Mouse (Mus musculus) MEL (cell line): ENCODE measurements around the gene Tmem171. TPM values are rescaled to one million over a fixed set of nuclear protein-coding genes. Genes with fewer than 3 reads are reported as not detected.

ENCODE experiments used
- DNase-seq: peaks from one replicate; pipeline ENCODE4 v3.0.0; 2011; ENCODE audit warnings: low read depth, low spot score
- H3K27ac ChIP-seq: 2 replicates; pipeline ENCODE4 v1.5.1; 2012; ENCODE audit warnings: low read depth, mild to moderate bottlenecking, control low read depth, low read length, moderate library complexity; ENCODE audit not compliant: control insufficient read depth
- H3K27me3 ChIP-seq, 2 experiments: fragments of 150-350 bp in 1 of 2; sonication (generic) in 1 of 2; 2 replicates each; pipeline ENCODE4 v1.6.1; 2012; ENCODE audit warnings: low read length in 2 of 2, mild to moderate bottlenecking in 2 of 2, improper control_type of control experiment in 1 of 2, moderate library complexity in 1 of 2; ENCODE audit not compliant: insufficient read depth in 2 of 2, control insufficient read depth in 1 of 2
- H3K36me3 ChIP-seq, 2 experiments: 2 replicates each; pipeline ENCODE4 v1.6.1; 2012 to 2014; ENCODE audit warnings: low read length in 2 of 2, improper control_type of control experiment in 1 of 2, inconsistent platforms in 1 of 2, mild to moderate bottlenecking in 1 of 2; ENCODE audit not compliant: insufficient read depth in 2 of 2, control insufficient read depth in 1 of 2
- H3K4me1 ChIP-seq, 2 experiments: fragments of 150-350 bp in 1 of 2; sonication (generic) in 1 of 2; 2 replicates each; pipeline ENCODE4 v1.6.1; 2012; ENCODE audit warnings: low read length in 2 of 2, improper control_type of control experiment in 1 of 2, mild to moderate bottlenecking in 1 of 2; ENCODE audit not compliant: insufficient read depth in 2 of 2, control insufficient read depth in 1 of 2
- H3K4me3 ChIP-seq, 2 experiments: fragments of 150-350 bp in 1 of 2; sonication (generic) in 1 of 2; 2 replicates each; pipeline ENCODE4 v1.5.1; 2012; ENCODE audit warnings: low read depth in 2 of 2, low read length in 2 of 2, mild to moderate bottlenecking in 2 of 2, moderate library complexity in 2 of 2, control low read depth in 1 of 2, improper control_type of control experiment in 1 of 2; ENCODE audit not compliant: control insufficient read depth in 1 of 2, insufficient read depth in 1 of 2
- H3K79me2 ChIP-seq: 2 replicates; pipeline ENCODE4 v1.6.1; 2012; ENCODE audit warnings: mild to moderate bottlenecking, low read length, moderate library complexity; ENCODE audit not compliant: control insufficient read depth, poor library complexity, insufficient read depth
- H3K9ac ChIP-seq: 2 replicates; pipeline ENCODE4 v1.6.1; 2012; ENCODE audit warnings: low read depth, mild to moderate bottlenecking, control low read depth, low read length, moderate library complexity; ENCODE audit not compliant: control insufficient read depth, poor library complexity, severe bottlenecking
- H3K9me3 ChIP-seq: fragments of 150-350 bp; sonication (generic); replicated peaks from 2 replicates; pipeline ENCODE4 v1.6.1; 2012; ENCODE audit warnings: mild to moderate bottlenecking, low read length, improper control_type of control experiment, moderate library complexity; ENCODE audit not compliant: insufficient read depth
- E2F4 ChIP-seq: IDR thresholded peaks from 2 replicates; pipeline ENCODE4 v1.6.1; 2011; ENCODE audit warnings: low read depth, low read length, improper control_type of control experiment, borderline replicate concordance
- ELF1 ChIP-seq: IDR thresholded peaks from 2 replicates; pipeline ENCODE4 v1.6.1; 2014; ENCODE audit warnings: low read depth, mild to moderate bottlenecking, inconsistent platforms, low read length, improper control_type of control experiment, moderate library complexity
- EP300 ChIP-seq, 2 experiments: IDR thresholded peaks; 2 replicates each; pipeline ENCODE4 v1.6.1; 2011; ENCODE audit warnings: improper control_type of control experiment in 2 of 2, low read length in 2 of 2, low read depth in 1 of 2, mild to moderate bottlenecking in 1 of 2
- GABPA ChIP-seq: IDR thresholded peaks from 2 replicates; pipeline ENCODE4 v1.6.1; 2012; ENCODE audit warnings: low read depth, mild to moderate bottlenecking, inconsistent platforms, low read length, improper control_type of control experiment, moderate library complexity
- MEF2A ChIP-seq: IDR thresholded peaks from 2 replicates; pipeline ENCODE4 v1.6.1; 2014; ENCODE audit warnings: low read depth, mild to moderate bottlenecking, inconsistent platforms, low read length, improper control_type of control experiment; ENCODE audit not compliant: poor library complexity, insufficient replicate concordance, severe bottlenecking; ENCODE audit errors: extremely low read depth
- MXI1 ChIP-seq: IDR thresholded peaks from 2 replicates; pipeline ENCODE4 v1.6.1; 2011; ENCODE audit warnings: mild to moderate bottlenecking, low read depth, low read length, improper control_type of control experiment
- MYB ChIP-seq: IDR thresholded peaks from 2 replicates; pipeline ENCODE4 v1.6.1; 2011; ENCODE audit warnings: mild to moderate bottlenecking, low read depth, low read length, improper control_type of control experiment
- NELFE ChIP-seq: IDR thresholded peaks from 2 replicates; pipeline ENCODE4 v1.6.1; 2011; ENCODE audit warnings: low read depth, low read length, improper control_type of control experiment
- NRF1 ChIP-seq: IDR thresholded peaks from 2 replicates; pipeline ENCODE4 v1.6.1; 2014; ENCODE audit warnings: low read depth, mild to moderate bottlenecking, inconsistent platforms, low read length, improper control_type of control experiment, moderate library complexity; ENCODE audit not compliant: poor library complexity, insufficient read depth, severe bottlenecking
- POLR2A ChIP-seq, 2 experiments: IDR thresholded peaks; 2 replicates each; pipeline ENCODE4 v1.6.1; 2011 to 2012; ENCODE audit warnings: low read length in 2 of 2, mild to moderate bottlenecking in 2 of 2, control low read depth in 1 of 2, improper control_type of control experiment in 1 of 2, low read depth in 1 of 2, moderate library complexity in 1 of 2; ENCODE audit not compliant: control insufficient read depth in 1 of 2, insufficient read depth in 1 of 2, poor library complexity in 1 of 2
- POLR2AphosphoS2 ChIP-seq: IDR thresholded peaks from 2 replicates; pipeline ENCODE4 v1.6.1; 2011; ENCODE audit warnings: low read length, improper control_type of control experiment
- POLR2AphosphoS5 ChIP-seq: IDR thresholded peaks from 2 replicates; pipeline ENCODE4 v1.6.1; 2012; ENCODE audit warnings: low read depth, borderline replicate concordance, mild to moderate bottlenecking, inconsistent platforms, low read length, moderate library complexity, mixed read lengths
- RAD21 ChIP-seq: IDR thresholded peaks from 2 replicates; pipeline ENCODE4 v1.6.1; 2011; ENCODE audit warnings: mild to moderate bottlenecking, low read depth, low read length, improper control_type of control experiment
- TAL1 ChIP-seq: IDR thresholded peaks from 2 replicates; pipeline ENCODE4 v1.6.1; 2012; ENCODE audit warnings: mild to moderate bottlenecking, inconsistent platforms, low read length, moderate library complexity, mixed read lengths
- ZC3H11A ChIP-seq: IDR thresholded peaks from 2 replicates; pipeline ENCODE4 v1.6.1; 2012; ENCODE audit warnings: low read depth, mild to moderate bottlenecking, inconsistent platforms, low read length, improper control_type of control experiment
- ZKSCAN1 ChIP-seq: IDR thresholded peaks from 2 replicates; pipeline ENCODE4 v1.6.1; 2012; ENCODE audit warnings: low read depth, mild to moderate bottlenecking, inconsistent platforms, low read length, improper control_type of control experiment, moderate library complexity
- ZNF384 ChIP-seq: IDR thresholded peaks from 2 replicates; pipeline ENCODE4 v1.6.1; 2012; ENCODE audit warnings: low read depth, mild to moderate bottlenecking, inconsistent platforms, low read length, improper control_type of control experiment
- polyA plus RNA-seq, 2 experiments: library from polyadenylated mRNA; stranded (reverse) in 1 of 2; unstranded in 1 of 2; fragments of >175 nt in 1 of 2; fragments of >200 nt in 1 of 2; gene quantifications; 2 replicates each; pipeline versions ENCODE4 v1.2.1 to v1.2.4; 2012; ENCODE audit warnings: low replicate concordance in 2 of 2, low read depth in 1 of 2; ENCODE audit not compliant: insufficient read length in 2 of 2, insufficient read depth in 1 of 2, missing spikeins in 1 of 2
- total RNA-seq: library from RNA; depleted of rRNA; stranded (reverse); fragments of 300-350 nt; gene quantifications from 2 replicates; pipeline ENCODE4 v1.2.3, GENCODE M21; 2012

Gene Tmem171
- total and polyA plus RNA-seq, 3 experiments, result not detected

DNA sequence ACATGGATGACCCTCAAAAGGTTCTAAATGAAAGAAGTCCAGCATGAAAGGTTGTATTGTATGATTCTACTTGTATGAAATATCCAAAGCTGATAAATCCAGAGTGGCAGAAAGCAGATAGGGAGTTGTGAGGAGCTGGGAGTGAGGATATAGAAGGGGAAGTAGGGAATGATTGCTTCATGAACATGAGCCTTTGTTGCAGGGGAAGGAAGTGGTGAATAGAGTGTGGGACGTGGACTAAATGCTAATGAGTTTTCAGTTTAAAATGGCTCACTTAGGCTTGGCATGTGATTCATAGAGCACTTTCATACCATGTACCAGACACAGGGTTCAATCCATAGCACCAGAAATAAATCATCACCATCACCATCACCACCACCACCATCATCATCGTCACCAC lies 11.2 kb downstream of the Tmem171 start:
- Histone ChIP-seq H3K4me3 (no peak overlapping the region), H3K27me3 (no peaks in the 10 kb centered on the region), H3K9me3 (no peaks in the 10 kb centered on the region), H3K9ac (no peak overlapping the region), H3K4me1 (no peaks in the 10 kb centered on the region), H3K79me2 (no peaks in the 10 kb centered on the region), H3K36me3 (no peaks in the 10 kb centered on the region), H3K27ac (no peak overlapping the region)
- TF ChIP-seq NRF1, result no peak
- no peak for TF ChIP-seq POLR2A (IDR thresholded peaks at IDR 0.05; ENCODE audit: control insufficient read depth in 1 of 2, insufficient read depth in 1 of 2, low read depth in 1 of 2, low read length in 2 of 2, poor library complexity in 1 of 2)
- no peak for TF ChIP-seq RAD21
- no peak for TF ChIP-seq MXI1
- TF ChIP-seq NELFE, result no peak
- no peak for TF ChIP-seq ELF1
- TF ChIP-seq POLR2AphosphoS5, result no peak
- no peak for TF ChIP-seq MEF2A
- no peak for DNase-seq

DNA sequence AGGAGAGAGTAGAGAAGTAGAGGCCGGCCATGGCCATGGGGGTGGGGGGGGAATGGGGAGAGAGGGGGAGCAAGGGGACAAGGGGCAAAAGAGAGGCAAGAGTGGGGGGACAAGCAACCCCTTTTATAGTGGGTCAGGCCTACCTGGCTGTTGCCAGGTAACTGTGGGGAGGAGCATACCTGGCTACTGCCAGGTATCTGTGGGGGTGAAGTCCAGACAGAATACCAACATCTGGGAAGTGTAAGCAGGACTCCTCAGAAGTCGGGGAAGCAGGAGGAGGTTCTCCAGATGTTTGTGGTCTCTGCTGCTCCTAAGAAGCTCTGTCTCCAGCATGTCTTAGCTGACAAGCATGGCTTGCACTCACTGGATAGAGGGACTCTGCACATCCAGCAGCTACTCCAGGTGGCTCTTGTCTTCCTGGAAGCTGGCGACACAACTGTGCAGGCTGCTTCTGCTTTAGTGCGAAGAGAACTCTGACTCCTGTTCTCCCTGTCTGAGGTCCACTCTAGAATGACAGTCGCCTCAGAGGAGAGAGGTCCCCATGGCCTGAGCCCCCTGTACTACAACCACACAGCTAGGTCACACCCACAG lies 14.1 kb downstream of the Tmem171 start:
- Histone ChIP-seq H3K9me3 (no peaks in the 10 kb centered on the region), H3K4me3 (no peak overlapping the region), H3K36me3 (no peaks in the 10 kb centered on the region), H3K27ac (no peak overlapping the region), H3K9ac (no peak overlapping the region), H3K79me2 (no peaks in the 10 kb centered on the region), H3K27me3 (no peaks in the 10 kb centered on the region), H3K4me1 (no peaks in the 10 kb centered on the region)
- no peak for DNase-seq
- no peak for TF ChIP-seq E2F4
- TF ChIP-seq ZNF384, result no peak
- no peak for TF ChIP-seq TAL1
- no peak for TF ChIP-seq MXI1
- TF ChIP-seq ELF1, result no peak
- TF ChIP-seq NRF1, result no peak
- no peak for TF ChIP-seq NELFE
- no peak for TF ChIP-seq POLR2AphosphoS5
- no peak for TF ChIP-seq MYB
- TF ChIP-seq GABPA, result no peak
- TF ChIP-seq EP300 (IDR thresholded peaks at IDR 0.05; ENCODE audit: low read depth in 1 of 2, low read length in 2 of 2), result no peak
- no peak for TF ChIP-seq RAD21
- no peak for TF ChIP-seq ZKSCAN1
- TF ChIP-seq ZC3H11A, result no peak
- TF ChIP-seq POLR2AphosphoS2, result no peak
